Mouse (Mus musculus): ENCODE data around the gene Bend5.

DNA sequence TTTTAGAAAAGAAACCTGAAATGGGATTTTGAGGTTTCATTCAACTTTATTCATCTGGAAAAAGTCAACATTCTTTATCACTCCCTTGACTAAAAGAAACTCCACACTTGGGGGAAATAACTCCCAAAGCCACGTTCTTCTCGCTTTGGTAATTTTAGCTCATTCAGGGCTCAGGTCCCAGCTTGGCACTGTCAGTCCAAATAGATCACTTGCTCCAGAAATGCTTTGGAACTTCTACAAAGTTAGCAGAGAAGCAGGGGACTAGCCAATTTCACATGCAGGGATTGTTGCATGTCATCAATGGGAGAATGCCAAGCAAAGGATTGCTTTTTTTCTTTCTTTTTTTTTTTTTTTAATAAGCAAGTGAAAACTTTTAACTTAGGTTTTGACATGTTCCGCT lies 5.2 kb downstream of the Bend5 start:
- no peak for TF ChIP-seq CTCF (conservative IDR thresholded peaks at IDR 0.05; ENCODE audit: low read length)
- no peak for TF ChIP-seq POU5F1 (IDR thresholded peaks at IDR 0.05; ENCODE audit: borderline replicate concordance, low read length)

Measured in E14TG2a.4 (cell line).